Mouse (Mus musculus): ENCODE data around the gene 1700019N19Rik. TPM values are rescaled to one million over a fixed set of nuclear protein-coding genes. Genes with fewer than 3 reads are reported as not detected.

Gene 1700019N19Rik
- not detected for total RNA-seq (2021)
- long read RNA-seq, experiment 1 = 0 reads
- long read RNA-seq, experiment 2 = 0 reads

- no peak for DNase-seq
Measured at GRCm38 (mm10) chr19:58794284-58794683, at the start of gene 1700019N19Rik. TSS of gene 1700019N19Rik (minus strand) at chr19:58794461.

- DNase-seq = no peak
Measured at GRCm38 (mm10) chr19:58843606-58844005, 49.3 kb upstream of the 1700019N19Rik start.

GRCm38 (mm10) chr19:58840721-58841271 is 46.5 kb upstream of the 1700019N19Rik start:
- DNase-seq = no peak

GRCm38 (mm10) chr19:58839806-58840205 is 45.5 kb upstream of the 1700019N19Rik start:
- DNase-seq = peak; percentile 36 to 47

GRCm38 (mm10) chr19:58839345-58839744 is 45.1 kb upstream of the 1700019N19Rik start:
- no peak for DNase-seq

GRCm38 (mm10) chr19:58838706-58839105 is 44.4 kb upstream of the 1700019N19Rik start:
- peak in 1 of 2 experiments; percentile 37 for DNase-seq

- DNase-seq = no peak
Measured at GRCm38 (mm10) chr19:58833639-58834180, 39.4 kb upstream of the 1700019N19Rik start.

GRCm38 (mm10) chr19:58832988-58833387 is 38.7 kb upstream of the 1700019N19Rik start:
- no peak for DNase-seq

GRCm38 (mm10) chr19:58831280-58831922 is 37.1 kb upstream of the 1700019N19Rik start:
- DNase-seq = no peak

- DNase-seq = no peak
Measured at GRCm38 (mm10) chr19:58830182-58830581, 35.9 kb upstream of the 1700019N19Rik start.

- peak in 1 of 2 experiments; percentile 27 for DNase-seq
Measured at GRCm38 (mm10) chr19:58829575-58829974, 35.3 kb upstream of the 1700019N19Rik start.

GRCm38 (mm10) chr19:58827656-58828055 is 33.4 kb upstream of the 1700019N19Rik start:
- peak; percentile 26 to 32 for DNase-seq

- DNase-seq = no peak
Measured at GRCm38 (mm10) chr19:58824316-58824715, 30.1 kb upstream of the 1700019N19Rik start.

- no peak for DNase-seq
Measured at GRCm38 (mm10) chr19:58823301-58823700, 29.0 kb upstream of the 1700019N19Rik start.

- peak; percentile 89 to 92 for DNase-seq
Measured at GRCm38 (mm10) chr19:58822454-58823200, 28.4 kb upstream of the 1700019N19Rik start.

GRCm38 (mm10) chr19:58818571-58819415 is 24.5 kb upstream of the 1700019N19Rik start:
- DNase-seq = peak; percentile 45 to 57

GRCm38 (mm10) chr19:58817398-58817797 is 23.1 kb upstream of the 1700019N19Rik start:
- peak in 1 of 2 experiments; percentile 27 for DNase-seq

GRCm38 (mm10) chr19:58816453-58817041 is 22.3 kb upstream of the 1700019N19Rik start:
- DNase-seq = peak; percentile 73 to 76

- DNase-seq = peak in 1 of 2 experiments; percentile 35
Measured at GRCm38 (mm10) chr19:58815179-58815922, 21.1 kb upstream of the 1700019N19Rik start.

- no peak for DNase-seq
Measured at GRCm38 (mm10) chr19:58810536-58810935, 16.3 kb upstream of the 1700019N19Rik start.

GRCm38 (mm10) chr19:58808864-58809263 is 14.6 kb upstream of the 1700019N19Rik start:
- no peak for DNase-seq

Measured in heart, adult 18-20 months (tissue).